Mouse (Mus musculus) testis, adult 2 months (tissue): ENCODE measurements around the gene Amfr. TPM values are rescaled to one million over a fixed set of nuclear protein-coding genes. Genes with fewer than 3 reads are reported as not detected.

Source experiments
- H3K27ac ChIP-seq: fragments of 200-500 bp; 2 replicates; pipeline ENCODE4 v1.5.1; 2012; ENCODE audit warnings: low read depth, low read length; ENCODE audit not compliant: control insufficient read depth, insufficient read depth
- H3K27me3 ChIP-seq: fragments of 200-500 bp; 2 replicates; pipeline ENCODE4 v1.6.1; 2012; ENCODE audit warnings: mild to moderate bottlenecking, low read length, moderate library complexity; ENCODE audit not compliant: control insufficient read depth, insufficient read depth
- H3K36me3 ChIP-seq: fragments of 200-500 bp; 2 replicates; pipeline ENCODE4 v1.6.1; 2012; ENCODE audit warnings: mild to moderate bottlenecking, low read length; ENCODE audit not compliant: control insufficient read depth, insufficient read depth
- H3K4me1 ChIP-seq: fragments of 200-500 bp; 2 replicates; pipeline ENCODE4 v1.6.1; 2012; ENCODE audit warnings: low read length; ENCODE audit not compliant: control insufficient read depth, insufficient read depth
- H3K4me3 ChIP-seq: fragments of 200-500 bp; 2 replicates; pipeline ENCODE4 v1.5.1; 2012; ENCODE audit warnings: low read depth, mild to moderate bottlenecking, low read length, moderate library complexity, mixed read lengths; ENCODE audit not compliant: control insufficient read depth
- CTCF ChIP-seq: fragments of 200-500 bp; IDR thresholded peaks from 2 replicates; pipeline ENCODE4 v1.5.1; 2012; ENCODE audit warnings: low read depth, mild to moderate bottlenecking, inconsistent platforms, low read length, moderate library complexity; ENCODE audit not compliant: control insufficient read depth, insufficient read depth, insufficient replicate concordance
- POLR2A ChIP-seq: fragments of 200-500 bp; IDR thresholded peaks from 2 replicates; pipeline ENCODE4 v1.6.1; 2012; ENCODE audit warnings: low read depth, mild to moderate bottlenecking, inconsistent platforms, low read length, moderate library complexity; ENCODE audit not compliant: control insufficient read depth
- polyA plus RNA-seq: library from polyadenylated mRNA; depleted of rRNA; stranded (reverse); fragments of >200 nt; gene quantifications from 2 replicates; pipeline ENCODE4 v1.2.3, GENCODE M21; 2012

Gene Amfr
- polyA plus RNA-seq, 1 experiment, result 82.2 TPM

- TF ChIP-seq CTCF (no peak), POLR2A (no peak)
- Histone ChIP-seq H3K27ac (no peak overlapping the region), H3K4me3 (no peak overlapping the region), H3K27me3 (no peaks in the 10 kb centered on the region), H3K36me3 (peaks cover 4% of the 10 kb centered on the region), H3K4me1 (no peaks in the 10 kb centered on the region)
Measured at GRCm38 (mm10) chr8:93969626-93970340, 42.9 kb downstream of the Amfr start.

- peaks cover 2% of the 10 kb centered on the region for H3K36me3 ChIP-seq
- no peak for TF ChIP-seq CTCF
- no peak for TF ChIP-seq POLR2A
- no peaks in the 10 kb centered on the region for H3K27me3 ChIP-seq
Measured at GRCm38 (mm10) chr8:93968293-93968692, 44.3 kb downstream of the Amfr start.

GRCm38 (mm10) chr8:93960909-93961308 lies 51.7 kb downstream of the Amfr start:
- H3K27me3 ChIP-seq, result no peaks in the 10 kb centered on the region
- H3K4me3 ChIP-seq, result no peak overlapping the region
- no peaks in the 10 kb centered on the region for H3K4me1 ChIP-seq
- TF ChIP-seq POLR2A, result no peak
- TF ChIP-seq CTCF, result no peak
- no peak overlapping the region for H3K27ac ChIP-seq
- H3K36me3 ChIP-seq, result no peaks in the 10 kb centered on the region; the same call in 1 of the 2 replicates

More at GRCm38 (mm10) chr8:93968293-93968692, 44.3 kb downstream of the Amfr start:
- H3K4me3 ChIP-seq, result no peak overlapping the region
- no peaks in the 10 kb centered on the region for H3K4me1 ChIP-seq
- H3K27ac ChIP-seq, result no peak overlapping the region

GRCm38 (mm10) chr8:93958402-93958801 lies 54.2 kb downstream of the Amfr start:
- TF ChIP-seq CTCF (no peak), POLR2A (no peak)
- Histone ChIP-seq H3K4me1 (no peaks in the 10 kb centered on the region), H3K4me3 (no peak overlapping the region), H3K27me3 (no peaks in the 10 kb centered on the region), H3K36me3 (no peaks in the 10 kb centered on the region; the same call in 1 of the 2 replicates), H3K27ac (no peak overlapping the region)

GRCm38 (mm10) chr8:93952511-93952910 lies 60.1 kb downstream of the Amfr start:
- TF ChIP-seq CTCF, result no peak
- no peak for TF ChIP-seq POLR2A
- no peak overlapping the region for H3K4me3 ChIP-seq
- H3K27me3 ChIP-seq, result no peaks in the 10 kb centered on the region
- no peak overlapping the region for H3K27ac ChIP-seq
- H3K4me1 ChIP-seq, result no peaks in the 10 kb centered on the region
- H3K36me3 ChIP-seq, result no peaks in the 10 kb centered on the region; the same call in 1 of the 2 replicates

- H3K27me3 ChIP-seq, result no peaks in the 10 kb centered on the region
- H3K4me1 ChIP-seq, result no peaks in the 10 kb centered on the region
- no peaks in the 10 kb centered on the region; the same call in 1 of the 2 replicates for H3K36me3 ChIP-seq
- H3K4me3 ChIP-seq, result no peak overlapping the region
- no peak overlapping the region for H3K27ac ChIP-seq
- no peak for TF ChIP-seq CTCF
- no peak for TF ChIP-seq POLR2A
Measured at GRCm38 (mm10) chr8:93950133-93950532, 62.5 kb downstream of the Amfr start.

- Histone ChIP-seq H3K36me3 (no peaks in the 10 kb centered on the region), H3K4me3 (no peak overlapping the region), H3K27ac (no peak overlapping the region), H3K4me1 (no peaks in the 10 kb centered on the region), H3K27me3 (no peaks in the 10 kb centered on the region)
- TF ChIP-seq POLR2A (no peak), CTCF (no peak)
Measured at GRCm38 (mm10) chr8:93946397-93946796, 66.2 kb downstream of the Amfr start.
